Mouse (Mus musculus) forebrain, embryonic 11.5 days (tissue): ENCODE data around the gene Riok2. TPM values are rescaled to one million over a fixed set of nuclear protein-coding genes. Genes with fewer than 3 reads are reported as not detected.

ENCODE experiments used
- ATAC-seq: fragments of 200-750 bp; cut with Nextera tagmentation; replicated peaks from 2 replicates; pipeline ENCODE4 v1.8.0; 2017; ENCODE audit warnings: moderate TSS enrichment; ENCODE audit not compliant: low FRiP score
- DNase-seq: peaks from one replicate; pipeline ENCODE4 v3.0.0-alpha.2; 2017; ENCODE audit warnings: low spot score
- H3K27ac ChIP-seq: fragments of 300-500 bp; sonication (generic); 2 replicates; pipeline ENCODE4 v1.5.1; 2014; ENCODE audit warnings: low read depth, low read length
- H3K27me3 ChIP-seq: fragments of 300-500 bp; sonication (generic); 2 replicates; pipeline ENCODE4 v1.6.1; 2014; ENCODE audit warnings: mild to moderate bottlenecking, low read length, mixed read lengths; ENCODE audit not compliant: control insufficient read depth, insufficient read depth
- H3K36me3 ChIP-seq: fragments of 300-500 bp; sonication (generic); 2 replicates; pipeline ENCODE4 v1.6.1; 2014; ENCODE audit warnings: mild to moderate bottlenecking, low read length, moderate library complexity, mixed read lengths; ENCODE audit not compliant: control insufficient read depth, insufficient read depth
- H3K4me1 ChIP-seq: fragments of 300-500 bp; sonication (generic); replicated peaks from 2 replicates; pipeline ENCODE4 v1.6.1; 2014; ENCODE audit warnings: low read length, mixed read lengths; ENCODE audit not compliant: control insufficient read depth, insufficient read depth
- H3K4me2 ChIP-seq: fragments of 300-500 bp; sonication (generic); 2 replicates; pipeline ENCODE4 v1.6.1; 2014; ENCODE audit warnings: low read depth, mild to moderate bottlenecking, low read length, moderate library complexity, mixed read lengths; ENCODE audit not compliant: severe bottlenecking
- H3K4me3 ChIP-seq: fragments of 300-500 bp; sonication (generic); 2 replicates; pipeline ENCODE4 v1.5.1; 2014; ENCODE audit warnings: low read depth, low read length
- H3K9ac ChIP-seq: fragments of 300-500 bp; sonication (generic); 2 replicates; pipeline ENCODE4 v1.6.1; 2014; ENCODE audit warnings: low read length
- H3K9me3 ChIP-seq: fragments of 300-500 bp; sonication (generic); 2 replicates; pipeline ENCODE4 v1.6.1; 2016; ENCODE audit warnings: low read length, mixed read lengths; ENCODE audit not compliant: control insufficient read depth
- WGBS: fragments of 180-500 bp; shearing (Covaris S2); extraction: QIAGEN DNeasy Blood & Tissue Kit; methylation state at CpG from one replicate; pipeline ENCODE4 v1.1.7; 2014; 5-methylcytosine and 5-hydroxymethylcytosine counted together
- polyA plus RNA-seq: library from polyadenylated mRNA; unstranded; fragments of >200 nt; fragmentation: Nextera tagmentation; extraction: Ambion mirVana; gene quantifications from 2 replicates; pipeline ENCODE4 v1.2.1, GENCODE M21; 2014

The Riok2 gene
- polyA plus RNA-seq, 1 experiment from 2014 or later, result 29.6 TPM

DNA sequence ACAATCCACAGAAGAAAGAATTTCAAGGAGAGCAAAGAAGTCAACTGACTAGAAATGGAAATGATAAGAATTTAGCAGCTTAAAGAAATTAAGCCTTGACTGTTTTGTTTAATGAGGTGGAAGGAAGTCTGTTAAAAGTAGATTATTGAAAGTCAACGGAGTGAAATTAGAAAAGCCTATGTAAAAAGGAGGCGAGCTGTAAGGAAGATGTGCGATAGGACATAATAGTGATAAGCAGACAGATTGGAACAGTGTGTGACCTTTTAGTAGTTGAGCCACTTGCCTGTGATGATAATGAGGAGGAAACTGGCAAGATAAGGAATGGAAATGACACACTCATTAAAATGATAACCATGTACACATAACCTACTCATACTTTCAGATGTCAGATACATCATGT lies 10.4 kb downstream of the Riok2 start:
- no peaks in the 10 kb centered on the region for H3K27me3 ChIP-seq

DNA sequence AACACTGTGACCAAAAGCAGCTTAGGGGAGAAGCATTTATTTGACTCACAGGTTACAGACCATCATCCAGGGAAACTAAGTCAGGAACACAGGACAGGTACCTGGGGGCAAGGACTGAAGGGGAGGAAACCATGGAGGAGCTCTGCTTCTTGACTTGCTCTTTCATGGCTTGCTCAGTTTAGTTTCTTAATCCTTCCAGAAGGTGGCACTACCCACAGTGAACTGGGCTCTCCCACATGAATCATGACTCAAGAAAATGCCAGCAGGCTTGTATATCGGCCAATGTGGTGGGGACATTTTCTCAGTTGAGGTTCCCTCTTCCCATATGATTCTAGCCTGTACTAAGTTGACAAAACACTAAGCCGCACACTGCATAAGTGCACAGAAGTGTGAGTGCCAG lies 12.0 kb downstream of the Riok2 start:
- 95% methylated on average over 2 of the region's 2 CpGs for WGBS
- no peak for ATAC-seq
- Histone ChIP-seq H3K27me3 (no peaks in the 10 kb centered on the region), H3K27ac (no peak overlapping the region), H3K4me2 (no peak overlapping the region), H3K4me1 (no peaks in the 10 kb centered on the region), H3K4me3 (no peak overlapping the region), H3K9me3 (no peaks in the 10 kb centered on the region), H3K36me3 (peaks cover 5% of the 10 kb centered on the region), H3K9ac (no peak overlapping the region)
- no peak for DNase-seq

More for the DNA sequence above, 10.4 kb downstream of the Riok2 start:
- Histone ChIP-seq H3K36me3 (peaks cover 5% of the 10 kb centered on the region), H3K4me2 (no peak overlapping the region), H3K27ac (no peak overlapping the region), H3K9me3 (no peaks in the 10 kb centered on the region), H3K4me1 (no peaks in the 10 kb centered on the region), H3K9ac (no peak overlapping the region), H3K4me3 (no peak overlapping the region)
- WGBS, result 93% methylated on average over 3 of the region's 3 CpGs
- no peak for DNase-seq
- no peak for ATAC-seq

DNA sequence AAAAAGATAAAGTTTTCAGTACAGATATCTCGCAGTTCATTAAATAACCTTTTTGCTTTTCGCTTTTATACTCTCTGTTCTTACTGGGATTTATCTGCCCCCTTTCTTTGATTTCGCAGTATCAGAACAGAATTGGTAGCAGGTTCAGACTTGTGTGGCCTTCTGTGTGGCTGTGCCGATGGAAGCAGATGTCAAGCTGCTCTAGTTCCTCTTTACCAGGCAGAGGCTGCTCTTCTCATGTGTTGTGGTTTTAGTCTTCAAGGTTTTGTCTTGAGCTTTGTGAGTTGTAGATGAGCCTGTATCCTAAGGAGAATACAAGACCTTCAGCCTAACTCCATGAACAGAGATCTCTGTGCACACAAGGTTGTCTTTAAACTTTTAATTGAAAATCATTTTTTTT lies 17.7 kb downstream of the Riok2 start:
- Histone ChIP-seq H3K4me2 (no peak overlapping the region), H3K27me3 (no peaks in the 10 kb centered on the region), H3K36me3 (peaks cover 5% of the 10 kb centered on the region), H3K4me3 (no peak overlapping the region), H3K9ac (no peak overlapping the region), H3K27ac (no peak overlapping the region), H3K4me1 (peaks cover 1% of the 10 kb centered on the region; the same call in 1 of the 2 replicates), H3K9me3 (no peaks in the 10 kb centered on the region)
- ATAC-seq, result no peak
- 95% methylated on average over 4 of the region's 4 CpGs for WGBS
- no peak for DNase-seq

DNA sequence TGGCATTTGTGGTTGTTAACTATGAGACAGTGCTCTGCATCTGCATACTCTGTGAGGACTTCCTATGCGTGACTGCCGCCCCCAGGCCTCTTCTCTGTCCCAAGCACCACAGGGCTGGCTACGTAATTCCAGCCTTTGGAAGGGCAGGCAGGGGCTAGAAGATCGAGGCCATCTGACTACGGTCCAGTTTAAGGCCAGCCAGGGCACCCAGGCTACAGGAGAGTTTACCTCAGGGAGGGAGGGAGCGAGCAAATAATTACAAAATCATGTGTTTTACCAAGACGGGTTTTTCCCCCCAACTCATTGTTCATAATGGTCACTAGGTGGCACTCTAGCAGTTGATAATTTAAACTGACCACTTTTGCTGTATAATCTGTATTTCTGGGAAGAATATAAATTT lies 18.8 kb downstream of the Riok2 start:
- ATAC-seq (no peak), DNase-seq (no peak)
- Histone ChIP-seq H3K4me1 (peaks cover 4% of the 10 kb centered on the region; the same call in 1 of the 2 replicates), H3K27ac (no peak overlapping the region), H3K27me3 (no peaks in the 10 kb centered on the region), H3K9ac (no peak overlapping the region), H3K36me3 (no peaks in the 10 kb centered on the region; the same call in 1 of the 2 replicates), H3K9me3 (no peaks in the 10 kb centered on the region), H3K4me2 (no peak overlapping the region), H3K4me3 (no peak overlapping the region)
- WGBS, result 70% methylated on average over 7 of the region's 7 CpGs

DNA sequence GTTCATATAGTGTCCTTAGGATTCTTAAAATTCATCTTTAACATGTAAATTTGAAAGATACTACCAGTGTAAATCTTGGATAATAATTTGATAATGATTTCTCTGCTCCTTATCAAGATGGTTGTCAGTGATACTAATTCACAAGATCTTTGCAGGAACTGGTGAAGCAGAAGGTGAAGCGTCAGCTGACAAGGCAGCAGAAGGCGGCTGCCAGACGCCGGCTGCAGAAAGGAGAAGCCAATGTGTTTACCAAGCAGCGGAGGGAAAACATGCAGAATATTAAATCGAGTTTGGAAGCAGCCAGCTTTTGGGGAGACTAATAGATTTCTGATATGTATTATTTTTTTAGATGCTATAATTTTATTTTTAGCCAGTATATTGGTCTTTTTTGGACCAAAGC lies 19.2 kb downstream of the Riok2 start:
- ATAC-seq, result no peak

DNA sequence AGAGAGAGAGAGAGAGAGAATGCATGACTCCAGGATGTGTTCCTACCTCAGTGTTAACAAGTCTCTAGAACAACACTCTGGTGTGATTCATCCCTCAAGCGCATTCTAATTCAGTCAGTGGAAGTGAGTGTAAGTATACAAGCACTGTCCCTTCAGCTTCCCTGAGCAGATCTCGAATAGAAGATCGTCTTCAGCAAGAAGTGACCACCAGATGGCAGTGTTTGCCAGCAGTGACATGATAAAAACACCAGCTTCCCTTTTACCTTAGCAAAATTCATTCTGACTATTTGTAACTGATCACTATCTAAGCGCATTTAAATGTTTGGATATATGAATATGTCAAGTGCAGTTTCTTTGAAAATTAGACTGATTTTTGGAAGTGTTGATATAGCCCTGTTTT lies 20.2 kb downstream of the Riok2 start:
- peaks cover 4% of the 10 kb centered on the region; the same call in 1 of the 2 replicates for H3K4me1 ChIP-seq
- no peaks in the 10 kb centered on the region for H3K9me3 ChIP-seq
- no peak overlapping the region for H3K9ac ChIP-seq
- DNase-seq (peak; percentile 77), ATAC-seq (peak; percentile 25; the same call in 1 of the 2 replicates)
- H3K4me3 ChIP-seq, result no peak overlapping the region
- no peak overlapping the region for H3K27ac ChIP-seq
- H3K4me2 ChIP-seq, result no peak overlapping the region
- no peaks in the 10 kb centered on the region; the same call in 1 of the 2 replicates for H3K36me3 ChIP-seq
- 37% methylated on average over 4 of the region's 4 CpGs for WGBS
- H3K27me3 ChIP-seq, result no peaks in the 10 kb centered on the region

More for the DNA sequence above, 19.2 kb downstream of the Riok2 start:
- Histone ChIP-seq H3K9ac (no peak overlapping the region), H3K27ac (no peak overlapping the region), H3K36me3 (no peaks in the 10 kb centered on the region; the same call in 1 of the 2 replicates), H3K9me3 (no peaks in the 10 kb centered on the region), H3K4me1 (peaks cover 4% of the 10 kb centered on the region; the same call in 1 of the 2 replicates), H3K4me2 (no peak overlapping the region), H3K27me3 (no peaks in the 10 kb centered on the region), H3K4me3 (no peak overlapping the region)
- DNase-seq, result no peak
- 88% methylated on average over 6 of the region's 6 CpGs for WGBS

DNA sequence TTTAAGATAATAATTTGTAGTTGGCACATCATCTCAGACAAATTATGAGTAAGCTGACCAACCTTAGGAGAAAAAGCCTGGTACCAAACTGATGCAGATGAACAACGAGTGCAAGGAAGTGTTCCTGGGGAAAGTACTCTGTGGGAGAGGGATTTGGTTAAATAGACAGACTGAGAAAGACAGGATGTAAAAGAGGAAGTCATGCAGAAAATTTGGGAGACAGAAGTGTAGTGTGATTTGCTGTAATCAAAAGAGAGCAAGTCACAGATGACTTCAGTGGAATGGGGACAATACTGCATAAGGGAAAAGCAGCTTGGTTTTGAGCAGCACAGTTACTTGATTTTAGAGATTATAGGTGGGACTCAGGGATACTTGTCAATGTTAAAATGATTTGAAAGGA lies 22.8 kb downstream of the Riok2 start:
- WGBS, result 13% methylated on average over 1 of the region's 1 CpGs
- Histone ChIP-seq H3K27me3 (no peaks in the 10 kb centered on the region), H3K36me3 (no peaks in the 10 kb centered on the region; the same call in 1 of the 2 replicates), H3K4me1 (peaks cover 4% of the 10 kb centered on the region; the same call in 1 of the 2 replicates), H3K9ac (no peak overlapping the region), H3K27ac (peak overlapping the region; percentile 48; the same call in 1 of the 2 replicates), H3K4me2 (no peak overlapping the region), H3K9me3 (no peaks in the 10 kb centered on the region), H3K4me3 (no peak overlapping the region)
- no peak for DNase-seq
- ATAC-seq, result peak; percentile 64

DNA sequence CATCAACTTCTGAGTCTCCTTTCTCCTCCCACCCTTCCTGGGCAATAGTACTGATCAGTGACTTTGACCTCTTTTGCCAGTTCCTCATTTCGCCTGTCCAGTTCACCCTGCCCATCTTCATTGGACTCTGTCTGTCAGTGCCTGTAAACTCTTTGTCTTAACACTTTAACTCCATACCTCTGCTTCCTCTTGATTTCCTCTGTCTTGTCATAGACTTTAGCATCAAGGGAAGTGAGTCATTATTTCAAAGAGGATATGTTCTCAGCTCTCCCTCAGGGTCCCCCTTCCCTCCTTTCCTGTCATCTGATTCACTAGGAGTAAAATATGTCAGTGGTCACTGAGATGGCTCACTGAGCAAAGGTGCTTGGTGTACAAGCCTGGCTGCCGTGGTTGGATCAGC lies 24.6 kb downstream of the Riok2 start:
- Histone ChIP-seq H3K4me1 (peaks cover 4% of the 10 kb centered on the region; the same call in 1 of the 2 replicates), H3K9ac (no peak overlapping the region), H3K36me3 (no peaks in the 10 kb centered on the region; the same call in 1 of the 2 replicates), H3K27me3 (no peaks in the 10 kb centered on the region), H3K9me3 (no peaks in the 10 kb centered on the region), H3K27ac (no peak overlapping the region), H3K4me2 (no peak overlapping the region), H3K4me3 (no peak overlapping the region)
- DNase-seq, result no peak
- ATAC-seq, result no peak
- 71% methylated on average over 2 of the region's 2 CpGs for WGBS
